Mouse (Mus musculus): ENCODE results near the gene Ptpra. TPM values are rescaled to one million over a fixed set of nuclear protein-coding genes. Genes with fewer than 3 reads are reported as not detected.

The Ptpra gene
- polyA plus RNA-seq, 1 experiment from 2014 or later = 29.0 TPM

- 63% methylated on average over 2 of the region's 2 CpGs for WGBS
- Histone ChIP-seq H3K4me1 (ENCODE audit: control insufficient read depth, insufficient read depth, low read length) (no peaks in the 10 kb centered on the region), H3K4me2 (ENCODE audit: low read depth, low read length) (no peak overlapping the region), H3K4me3 (ENCODE audit: low read length) (no peak overlapping the region), H3K27ac (ENCODE audit: low read length) (no peak overlapping the region), H3K9ac (ENCODE audit: low read depth, low read length) (no peak overlapping the region), H3K36me3 (ENCODE audit: control insufficient read depth, insufficient read depth, low read length) (no peaks in the 10 kb centered on the region), H3K9me3 (ENCODE audit: control insufficient read depth, low read length) (no peaks in the 10 kb centered on the region), H3K27me3 (replicated peaks; ENCODE audit: control insufficient read depth, insufficient read depth, low read length) (no peaks in the 10 kb centered on the region)
- no peak for ATAC-seq
Measured at GRCm38 (mm10) chr2:130588373-130588772, 138.3 kb downstream of the Ptpra start.

- H3K9me3 ChIP-seq (ENCODE audit: control insufficient read depth, low read length) = no peaks in the 10 kb centered on the region
- no peaks in the 10 kb centered on the region for H3K27me3 ChIP-seq (replicated peaks; ENCODE audit: control insufficient read depth, insufficient read depth, low read length)
- WGBS = 67% methylated on average over 4 of the region's 4 CpGs
- ATAC-seq = no peak
- no peaks in the 10 kb centered on the region for H3K4me1 ChIP-seq (ENCODE audit: control insufficient read depth, insufficient read depth, low read length)
- H3K4me3 ChIP-seq (ENCODE audit: low read length) = no peak overlapping the region
- H3K36me3 ChIP-seq (ENCODE audit: control insufficient read depth, insufficient read depth, low read length) = no peaks in the 10 kb centered on the region
- H3K9ac ChIP-seq (ENCODE audit: low read depth, low read length) = no peak overlapping the region
- H3K27ac ChIP-seq (ENCODE audit: low read length) = no peak overlapping the region
- no peak overlapping the region for H3K4me2 ChIP-seq (ENCODE audit: low read depth, low read length)
Measured at GRCm38 (mm10) chr2:130589157-130589556, 139.1 kb downstream of the Ptpra start.

DNA sequence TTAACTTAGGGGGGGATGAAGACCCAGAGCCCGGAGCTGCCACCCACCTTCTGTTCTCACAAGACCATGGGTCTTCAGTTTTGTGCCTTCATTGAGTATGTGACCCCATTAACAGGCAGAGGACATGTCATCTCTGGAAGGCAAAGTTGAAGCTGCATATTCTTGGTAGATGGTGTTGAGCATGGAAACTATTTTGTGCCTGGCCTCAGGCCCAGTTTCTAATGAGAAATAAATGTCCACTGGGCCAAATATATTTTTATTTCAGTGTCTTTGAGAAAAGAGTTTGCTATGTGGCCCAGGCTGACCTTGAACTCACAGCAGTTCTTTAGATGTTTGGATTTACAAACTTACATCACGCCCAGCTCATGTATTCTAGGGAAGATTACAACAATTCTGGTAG lies 139.7 kb downstream of the Ptpra start:
- no peaks in the 10 kb centered on the region for H3K36me3 ChIP-seq (ENCODE audit: control insufficient read depth, insufficient read depth, low read length)
- H3K27ac ChIP-seq (ENCODE audit: low read length) = no peak overlapping the region
- no peak overlapping the region for H3K9ac ChIP-seq (ENCODE audit: low read depth, low read length)
- H3K4me2 ChIP-seq (ENCODE audit: low read depth, low read length) = no peak overlapping the region
- no peaks in the 10 kb centered on the region for H3K27me3 ChIP-seq (replicated peaks; ENCODE audit: control insufficient read depth, insufficient read depth, low read length)
- H3K9me3 ChIP-seq (ENCODE audit: control insufficient read depth, low read length) = no peaks in the 10 kb centered on the region
- H3K4me3 ChIP-seq (ENCODE audit: low read length) = no peak overlapping the region
- 93% methylated on average over 2 of the region's 2 CpGs for WGBS
- no peaks in the 10 kb centered on the region for H3K4me1 ChIP-seq (ENCODE audit: control insufficient read depth, insufficient read depth, low read length)
- no peak for ATAC-seq

- Histone ChIP-seq H3K9me3 (ENCODE audit: control insufficient read depth, low read length) (no peaks in the 10 kb centered on the region), H3K4me2 (ENCODE audit: low read depth, low read length) (no peak overlapping the region), H3K27ac (ENCODE audit: low read length) (no peak overlapping the region), H3K9ac (ENCODE audit: low read depth, low read length) (no peak overlapping the region), H3K36me3 (ENCODE audit: control insufficient read depth, insufficient read depth, low read length) (no peaks in the 10 kb centered on the region), H3K4me3 (ENCODE audit: low read length) (no peak overlapping the region), H3K27me3 (replicated peaks; ENCODE audit: control insufficient read depth, insufficient read depth, low read length) (no peaks in the 10 kb centered on the region), H3K4me1 (ENCODE audit: control insufficient read depth, insufficient read depth, low read length) (no peaks in the 10 kb centered on the region)
- no peak for ATAC-seq
- WGBS = 90% methylated on average over 2 of the region's 2 CpGs
Measured at GRCm38 (mm10) chr2:130591016-130591415, 140.9 kb downstream of the Ptpra start.

DNA sequence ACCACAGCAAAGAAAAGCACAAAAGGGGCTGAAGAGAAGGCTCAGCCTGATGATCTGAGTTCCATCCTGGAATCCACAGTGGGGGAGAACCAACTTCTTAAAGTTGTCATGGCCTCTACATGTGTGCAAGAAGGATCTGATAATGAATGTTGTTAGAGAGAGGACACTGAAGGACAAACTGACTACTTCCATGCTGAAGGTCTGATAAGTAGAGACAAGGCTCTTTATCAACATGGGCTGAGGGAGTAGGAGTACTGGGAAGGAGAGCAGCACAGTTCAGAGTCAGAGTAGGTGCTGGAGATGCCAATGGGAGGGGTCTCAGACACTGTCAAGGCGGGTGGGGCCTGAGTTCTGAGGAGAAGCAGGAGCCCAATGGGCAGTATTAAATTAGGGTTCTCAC lies 145.5 kb downstream of the Ptpra start:
- ATAC-seq = no peak
- no peaks in the 10 kb centered on the region for H3K27me3 ChIP-seq (replicated peaks; ENCODE audit: control insufficient read depth, insufficient read depth, low read length)
- no peak overlapping the region for H3K4me3 ChIP-seq (ENCODE audit: low read length)
- 85% methylated on average over 1 of the region's 1 CpGs for WGBS
- H3K27ac ChIP-seq (ENCODE audit: low read length) = no peak overlapping the region
- H3K4me1 ChIP-seq (ENCODE audit: control insufficient read depth, insufficient read depth, low read length) = no peaks in the 10 kb centered on the region
- no peak overlapping the region for H3K4me2 ChIP-seq (ENCODE audit: low read depth, low read length)
- no peaks in the 10 kb centered on the region for H3K9me3 ChIP-seq (ENCODE audit: control insufficient read depth, low read length)
- peaks cover 16% of the 10 kb centered on the region; the same call in 1 of the 2 replicates for H3K36me3 ChIP-seq (ENCODE audit: control insufficient read depth, insufficient read depth, low read length)
- no peak overlapping the region for H3K9ac ChIP-seq (ENCODE audit: low read depth, low read length)

DNA sequence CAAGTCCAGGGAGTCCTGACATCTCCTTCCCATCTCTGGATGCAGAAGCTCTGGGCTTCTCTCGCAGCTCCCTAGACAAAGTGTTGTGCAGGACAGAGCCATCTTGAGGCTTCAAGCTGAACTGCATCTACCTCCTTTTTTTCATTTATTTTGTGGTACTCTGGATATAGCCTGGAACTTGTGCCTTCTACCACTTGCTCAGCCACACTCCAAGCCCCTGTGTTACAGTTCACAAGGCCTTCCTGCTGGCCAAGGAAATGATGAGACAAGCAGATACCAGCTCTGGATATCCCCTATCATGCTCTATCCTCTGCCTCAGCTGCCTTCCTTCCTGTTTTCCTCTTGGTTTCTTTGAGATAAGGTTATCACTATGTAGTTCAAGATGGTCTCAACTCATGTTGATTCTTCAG lies 147.5 kb downstream of the Ptpra start:
- Histone ChIP-seq H3K9ac (ENCODE audit: low read depth, low read length) (no peak overlapping the region), H3K4me2 (ENCODE audit: low read depth, low read length) (no peak overlapping the region), H3K9me3 (ENCODE audit: control insufficient read depth, low read length) (no peaks in the 10 kb centered on the region), H3K4me1 (ENCODE audit: control insufficient read depth, insufficient read depth, low read length) (no peaks in the 10 kb centered on the region), H3K4me3 (ENCODE audit: low read length) (no peak overlapping the region), H3K36me3 (ENCODE audit: control insufficient read depth, insufficient read depth, low read length) (peaks cover 16% of the 10 kb centered on the region; the same call in 1 of the 2 replicates), H3K27ac (ENCODE audit: low read length) (no peak overlapping the region), H3K27me3 (replicated peaks; ENCODE audit: control insufficient read depth, insufficient read depth, low read length) (no peaks in the 10 kb centered on the region)
- 14% methylated on average over 1 of the region's 1 CpGs for WGBS
- no peak for ATAC-seq

DNA sequence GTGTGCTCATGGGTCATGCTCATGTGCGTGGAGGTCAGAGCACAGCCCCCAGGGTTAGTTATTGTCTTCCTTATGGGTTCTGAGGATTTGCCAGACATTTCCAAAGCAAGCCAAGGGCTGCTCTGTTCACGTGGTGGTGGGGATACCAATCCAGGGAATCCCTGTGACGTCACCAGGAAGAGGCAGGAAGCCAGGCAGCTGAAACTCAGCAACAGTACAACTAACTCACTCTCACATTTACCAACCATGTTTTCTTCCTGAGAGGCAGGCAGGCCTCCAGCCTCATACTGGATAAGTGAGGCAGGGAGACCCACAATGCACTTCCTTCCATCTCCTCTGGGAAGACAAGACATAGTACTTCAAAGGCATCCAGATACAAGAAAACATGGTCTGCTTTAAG lies 148.3 kb downstream of the Ptpra start:
- no peak overlapping the region for H3K9ac ChIP-seq (ENCODE audit: low read depth, low read length)
- H3K4me2 ChIP-seq (ENCODE audit: low read depth, low read length) = no peak overlapping the region
- ATAC-seq = no peak
- H3K36me3 ChIP-seq (ENCODE audit: control insufficient read depth, insufficient read depth, low read length) = peaks cover 19% of the 10 kb centered on the region
- no peak overlapping the region for H3K4me3 ChIP-seq (ENCODE audit: low read length)
- no peaks in the 10 kb centered on the region for H3K27me3 ChIP-seq (replicated peaks; ENCODE audit: control insufficient read depth, insufficient read depth, low read length)
- H3K9me3 ChIP-seq (ENCODE audit: control insufficient read depth, low read length) = no peaks in the 10 kb centered on the region
- H3K27ac ChIP-seq (ENCODE audit: low read length) = no peak overlapping the region
- WGBS = 79% methylated on average over 3 of the region's 3 CpGs
- no peaks in the 10 kb centered on the region for H3K4me1 ChIP-seq (ENCODE audit: control insufficient read depth, insufficient read depth, low read length)

- WGBS = 86% methylated on average over 4 of the region's 4 CpGs
- peaks cover 16% of the 10 kb centered on the region for H3K36me3 ChIP-seq (ENCODE audit: control insufficient read depth, insufficient read depth, low read length)
- ATAC-seq = no peak
- no peak overlapping the region for H3K4me2 ChIP-seq (ENCODE audit: low read depth, low read length)
- H3K4me1 ChIP-seq (ENCODE audit: control insufficient read depth, insufficient read depth, low read length) = no peaks in the 10 kb centered on the region
- no peak overlapping the region for H3K9ac ChIP-seq (ENCODE audit: low read depth, low read length)
- H3K27ac ChIP-seq (ENCODE audit: low read length) = no peak overlapping the region
- H3K4me3 ChIP-seq (ENCODE audit: low read length) = no peak overlapping the region
- no peaks in the 10 kb centered on the region for H3K9me3 ChIP-seq (ENCODE audit: control insufficient read depth, low read length)
- H3K27me3 ChIP-seq (replicated peaks; ENCODE audit: control insufficient read depth, insufficient read depth, low read length) = no peaks in the 10 kb centered on the region
Measured at GRCm38 (mm10) chr2:130602195-130602594, 152.1 kb downstream of the Ptpra start.

Small RNA genes lying within 50 kb of the gene (microRNA-seq; reads per million reads assigned to microRNA genes)
- not detected for gene Gm23876

Other genes starting within 250 kb of the Ptpra start
- 209 and 237 TPM in 2 replicates for gene Nop56, start 175.8 kb upstream of the Ptpra start, polyA plus RNA-seq (2015; fragmentation: Nextera tagmentation; extraction: Ambion mirVana)
- 300 and 308 TPM in 2 replicates for gene Idh3b, start 165.7 kb upstream of the Ptpra start, polyA plus RNA-seq (2015; fragmentation: Nextera tagmentation; extraction: Ambion mirVana)
- 0.97 and 1.2 TPM in 2 replicates for gene Ebf4, start 155.1 kb upstream of the Ptpra start, polyA plus RNA-seq (2015; fragmentation: Nextera tagmentation; extraction: Ambion mirVana)
- 32.1 and 36.6 TPM in 2 replicates for gene Cpxm1, start 52.7 kb upstream of the Ptpra start, polyA plus RNA-seq (2015; fragmentation: Nextera tagmentation; extraction: Ambion mirVana)
- not detected in 2 replicates for gene Gm28372, start 45.0 kb upstream of the Ptpra start, polyA plus RNA-seq (2015; fragmentation: Nextera tagmentation; extraction: Ambion mirVana)
- 0.32 TPM in 1 of 2 replicates, not detected in the other for gene 1700020A23Rik, start 45.0 kb upstream of the Ptpra start, polyA plus RNA-seq (2015; fragmentation: Nextera tagmentation; extraction: Ambion mirVana)
- not detected in 2 replicates for gene Tmem239, start 43.8 kb upstream of the Ptpra start, polyA plus RNA-seq (2015; fragmentation: Nextera tagmentation; extraction: Ambion mirVana)
- gene Vps16, start 25.9 kb upstream of the Ptpra start, polyA plus RNA-seq (2015; fragmentation: Nextera tagmentation; extraction: Ambion mirVana) = 75.0 and 81.5 TPM in 2 replicates
- 10.7 and 13.2 TPM in 2 replicates for gene Pced1a, start 25.6 kb upstream of the Ptpra start, polyA plus RNA-seq (2015; fragmentation: Nextera tagmentation; extraction: Ambion mirVana)
- 92.2 and 96.8 TPM in 2 replicates for gene Mrps26, start 113.5 kb downstream of the Ptpra start, polyA plus RNA-seq (2015; fragmentation: Nextera tagmentation; extraction: Ambion mirVana)
- not detected in 2 replicates for gene Oxt, start 125.9 kb downstream of the Ptpra start, polyA plus RNA-seq (2015; fragmentation: Nextera tagmentation; extraction: Ambion mirVana)
- gene Avp, start 132.3 kb downstream of the Ptpra start, polyA plus RNA-seq (2015; fragmentation: Nextera tagmentation; extraction: Ambion mirVana) = not detected in 2 replicates
- 15.5 and 16.2 TPM in 2 replicates for gene Fastkd5, start 179.7 kb downstream of the Ptpra start, polyA plus RNA-seq (2015; fragmentation: Nextera tagmentation; extraction: Ambion mirVana)
- 11.7 and 12.0 TPM in 2 replicates for gene Ubox5, start 179.8 kb downstream of the Ptpra start, polyA plus RNA-seq (2015; fragmentation: Nextera tagmentation; extraction: Ambion mirVana)
- 15.0 and 19.0 TPM in 2 replicates for gene Lzts3, start 192.5 kb downstream of the Ptpra start, polyA plus RNA-seq (2015; fragmentation: Nextera tagmentation; extraction: Ambion mirVana)
- gene Ddrgk1, start 214.4 kb downstream of the Ptpra start, polyA plus RNA-seq (2015; fragmentation: Nextera tagmentation; extraction: Ambion mirVana) = 87.1 and 88.0 TPM in 2 replicates
- 72.2 and 81.0 TPM in 2 replicates for gene Itpa, start 217.3 kb downstream of the Ptpra start, polyA plus RNA-seq (2015; fragmentation: Nextera tagmentation; extraction: Ambion mirVana)
- 0.22 and 0.24 TPM in 2 replicates for gene Slc4a11, start 247.2 kb downstream of the Ptpra start, polyA plus RNA-seq (2015; fragmentation: Nextera tagmentation; extraction: Ambion mirVana)